Mouse (Mus musculus): ENCODE measurements at regions not wholly inside any gene's neighbourhood (a gene's known extent, or its start where the extent isn't known, plus 50 kb on each side); places are given as distances from the start of the nearest gene placed in this dataset.
"Not testable (repeated sequence)": the region's sequence is repeated elsewhere in the genome, so short reads cannot be mapped to it uniquely, and the experiment has no call there.

DNA sequence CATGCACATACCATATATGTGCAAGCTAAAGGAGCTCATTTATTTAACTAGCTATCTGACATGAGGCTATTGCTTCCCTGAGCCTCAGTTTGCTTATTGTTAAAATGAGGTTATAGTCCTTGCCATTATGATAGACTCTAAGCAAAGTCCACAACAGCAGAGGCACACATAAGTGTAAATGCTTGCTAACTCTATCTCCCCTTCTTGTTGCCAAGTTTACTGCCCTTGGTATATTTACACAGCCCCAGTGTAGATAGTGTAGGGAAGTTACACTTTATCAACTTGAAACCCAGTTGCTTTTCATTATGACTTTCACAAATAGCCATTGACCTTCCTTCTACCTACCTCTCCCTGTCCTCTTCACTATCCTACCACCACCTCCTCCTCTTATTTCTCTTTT is 782.6 kb upstream of the Agtr1b start:
- DNase-seq, result no peak

DNA sequence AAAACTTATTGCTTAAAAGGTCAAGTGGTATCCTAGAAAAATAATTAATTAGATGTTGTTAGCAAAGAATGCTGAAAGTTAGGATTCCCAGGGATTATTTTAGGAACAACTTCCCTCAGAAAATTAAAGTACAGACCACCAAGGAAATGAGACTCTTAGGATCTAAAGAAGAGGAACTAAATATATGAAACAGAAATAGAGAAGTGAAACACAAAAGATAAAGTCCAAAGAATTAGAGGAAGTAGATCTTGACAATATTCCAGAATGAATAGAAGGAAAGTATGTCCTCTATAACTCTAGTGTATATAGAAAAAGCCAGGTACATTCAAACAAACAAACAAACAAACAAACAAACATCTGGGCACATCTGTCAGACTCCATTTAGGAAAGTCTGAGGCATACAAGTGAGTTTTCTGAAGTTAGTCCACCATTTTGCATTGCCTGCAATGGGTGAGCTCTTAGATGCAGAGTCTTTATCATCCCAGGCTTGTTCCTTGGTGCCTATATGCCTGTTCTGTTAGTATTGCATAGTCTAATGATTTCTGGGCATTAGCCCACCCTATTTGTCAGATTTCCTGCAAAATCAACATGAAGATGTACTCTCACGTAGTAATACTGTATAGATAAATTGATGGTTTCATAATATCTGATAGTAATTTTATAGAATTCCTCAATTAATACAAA is 762.0 kb upstream of the Agtr1b start:
- no peak for DNase-seq

DNA sequence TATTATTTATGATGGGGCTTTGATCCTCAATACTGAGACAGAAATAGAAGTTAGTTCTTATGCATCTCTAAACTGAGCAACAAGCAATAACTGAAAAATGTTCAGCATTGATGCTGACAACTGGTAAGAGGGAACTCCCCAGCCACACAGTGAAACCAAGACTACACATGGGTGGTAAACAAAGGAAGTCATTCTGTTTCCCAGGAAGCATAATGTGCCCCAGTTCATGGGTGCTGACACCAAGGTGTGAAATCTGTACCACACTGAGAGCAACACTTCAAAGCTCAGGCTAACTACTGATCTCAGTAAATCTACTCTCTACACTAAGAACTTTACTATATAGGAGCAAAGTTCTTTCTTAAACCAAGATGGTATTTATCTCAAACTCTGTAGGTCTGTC is 759.2 kb upstream of the Agtr1b start:
- no peak for DNase-seq

DNA sequence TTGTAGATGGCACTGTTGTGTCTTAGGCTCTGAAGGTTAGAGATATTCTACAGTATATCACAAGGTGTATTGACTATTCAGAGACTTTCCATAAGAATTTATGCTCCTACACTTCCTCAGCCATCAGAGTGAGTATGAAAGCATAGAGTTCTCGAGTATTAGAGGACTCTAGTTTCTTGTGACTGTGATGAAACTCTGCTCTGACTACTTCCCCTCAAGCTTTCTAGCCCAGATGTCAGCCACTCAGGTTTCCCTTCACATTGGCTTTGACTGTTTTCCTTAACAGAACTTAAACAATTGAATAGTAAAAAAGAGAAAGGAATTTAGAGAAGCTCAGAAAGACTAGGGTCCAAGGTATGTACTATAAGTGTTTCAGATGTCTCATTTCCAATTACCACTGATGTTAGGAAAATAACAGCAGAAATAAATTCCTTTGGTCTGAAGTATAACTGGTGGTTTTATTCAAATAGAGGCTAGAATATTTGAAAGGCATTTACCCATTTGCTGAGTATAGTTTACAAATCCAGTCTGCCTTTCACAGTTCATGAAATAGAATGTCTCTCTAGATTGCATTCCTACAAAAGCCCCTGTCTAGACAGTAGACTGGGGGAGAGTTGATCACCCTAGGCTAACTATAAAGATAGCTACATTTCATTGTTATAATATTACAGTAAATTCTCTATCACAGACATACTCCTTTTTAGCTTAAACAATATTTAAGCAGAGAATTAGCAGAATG is 751.4 kb upstream of the Agtr1b start:
- no peak for DNase-seq

DNA sequence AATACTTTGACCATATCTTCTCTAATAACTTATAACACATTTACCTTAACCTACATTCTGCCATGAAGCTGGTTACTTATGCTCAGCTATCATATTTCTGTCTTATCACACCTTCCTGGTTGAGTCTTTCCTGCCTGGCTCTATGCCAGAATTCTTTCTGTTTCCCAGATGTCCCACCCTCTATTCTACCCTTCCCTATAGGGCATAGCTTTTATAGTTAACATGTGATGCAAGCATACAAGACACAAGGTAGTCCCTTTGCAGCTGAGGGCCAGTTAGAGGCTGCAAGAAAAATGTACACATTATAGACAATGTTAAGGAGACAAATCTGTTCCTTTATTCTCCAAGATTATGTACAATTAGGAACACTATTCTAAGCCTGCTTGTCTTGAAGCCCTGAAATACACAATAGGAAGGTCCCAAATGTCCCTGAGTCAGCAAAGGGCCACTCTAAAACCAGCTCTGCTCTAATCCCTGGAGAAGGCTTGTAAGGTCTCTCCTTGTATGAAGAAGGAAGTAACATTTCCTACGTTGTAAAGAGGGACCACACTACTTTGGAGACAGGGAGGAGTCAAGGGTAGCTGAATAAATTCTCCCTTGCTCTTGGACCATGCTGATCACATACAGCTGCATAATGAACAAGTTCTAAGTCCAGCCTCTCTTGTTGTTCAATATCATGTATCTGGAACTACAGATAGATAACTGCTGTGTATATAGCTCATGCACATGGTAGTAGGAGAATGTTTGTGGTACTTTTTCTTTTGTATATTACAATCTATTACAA is 745.0 kb upstream of the Agtr1b start:
- DNase-seq, result no peak

- no peak for DNase-seq
These were observed 723.2 kb upstream of the Agtr1b start for GRCm38 (mm10) chr3:21090206-21090605.

- DNase-seq, result no peak
These were observed 719.4 kb upstream of the Agtr1b start for GRCm38 (mm10) chr3:21086426-21086825.

DNA sequence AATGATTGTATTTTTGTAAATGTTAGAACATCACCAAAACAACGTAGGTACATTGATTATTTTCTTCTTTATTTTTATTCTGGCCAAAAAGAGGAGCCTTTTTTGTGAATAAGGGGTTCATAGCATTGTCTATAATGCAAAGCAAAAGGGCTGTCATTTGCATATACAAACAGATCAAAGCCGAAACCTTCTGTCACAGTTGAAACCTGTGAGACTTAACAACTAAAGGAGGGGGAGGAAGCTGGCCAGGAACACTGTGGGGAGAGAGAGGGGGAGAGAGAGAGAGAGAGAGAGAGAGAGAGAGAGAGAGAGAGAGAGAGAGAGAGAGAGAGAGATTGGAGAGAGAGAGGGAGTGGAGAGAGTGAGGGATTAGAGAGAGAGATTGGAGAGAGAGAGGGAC is 710.6 kb upstream of the Agtr1b start:
- no peak for DNase-seq

DNA sequence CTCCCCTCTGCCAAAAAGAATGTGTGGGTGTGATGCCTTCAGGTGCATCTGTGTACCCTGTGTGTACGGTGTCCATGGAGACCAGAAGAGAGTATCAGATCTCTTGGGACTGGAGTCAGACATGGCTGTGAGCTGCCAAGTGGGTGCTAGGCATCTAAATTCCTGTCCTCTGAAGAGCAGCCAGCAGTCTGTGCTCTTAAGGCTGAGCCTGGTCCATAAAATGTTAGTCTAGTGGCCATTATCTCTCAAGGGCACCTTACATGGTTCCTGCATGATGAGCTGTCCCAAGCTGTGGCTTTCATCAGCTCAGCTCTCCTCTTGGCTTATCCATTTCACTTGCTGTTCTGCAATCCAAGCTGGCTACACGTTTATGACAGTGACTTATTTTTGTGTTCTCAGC is 686.4 kb upstream of the Agtr1b start:
- DNase-seq, result not testable (repeated sequence)

DNA sequence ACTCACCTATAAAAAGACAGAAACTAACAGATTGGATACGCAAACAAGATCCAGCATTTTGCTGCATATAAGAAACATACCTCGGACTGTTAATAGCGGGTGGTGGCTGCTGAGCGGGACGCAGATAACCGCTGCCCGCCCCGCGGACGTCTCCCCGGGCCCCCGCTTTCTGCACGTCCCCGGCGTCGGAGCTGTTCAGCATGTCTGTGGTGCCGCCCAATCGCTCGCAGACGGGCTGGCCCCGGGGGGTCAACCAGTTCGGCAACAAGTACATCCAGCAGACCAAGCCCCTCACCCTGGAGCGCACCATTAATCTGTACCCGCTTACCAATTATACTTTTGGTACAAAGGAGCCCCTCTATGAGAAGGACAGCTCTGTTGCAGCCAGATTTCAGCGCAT is 682.4 kb upstream of the Agtr1b start:
- DNase-seq, result not testable (repeated sequence)

DNA sequence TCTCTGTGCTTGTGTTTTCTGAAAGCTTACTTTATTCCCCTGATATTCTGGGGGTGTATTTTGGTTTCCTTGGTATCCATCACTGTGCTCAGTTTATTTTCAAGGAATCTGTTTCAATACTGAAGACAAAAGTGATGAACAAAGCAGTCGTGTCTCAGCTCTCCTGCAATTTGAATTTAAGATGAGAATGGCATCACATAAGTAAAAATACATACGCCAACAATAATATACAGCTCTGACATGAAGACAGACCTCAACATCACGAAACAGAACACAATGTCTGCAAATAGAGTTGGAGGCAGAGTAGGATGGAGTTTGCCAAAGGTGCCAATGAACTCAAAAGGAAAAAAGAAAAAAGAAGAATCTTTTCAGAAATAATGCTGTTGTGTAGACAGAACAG is 679.0 kb upstream of the Agtr1b start:
- DNase-seq, result no peak

- DNase-seq, result no peak
These were observed 658.9 kb upstream of the Agtr1b start for GRCm38 (mm10) chr3:21025876-21026275.

DNA sequence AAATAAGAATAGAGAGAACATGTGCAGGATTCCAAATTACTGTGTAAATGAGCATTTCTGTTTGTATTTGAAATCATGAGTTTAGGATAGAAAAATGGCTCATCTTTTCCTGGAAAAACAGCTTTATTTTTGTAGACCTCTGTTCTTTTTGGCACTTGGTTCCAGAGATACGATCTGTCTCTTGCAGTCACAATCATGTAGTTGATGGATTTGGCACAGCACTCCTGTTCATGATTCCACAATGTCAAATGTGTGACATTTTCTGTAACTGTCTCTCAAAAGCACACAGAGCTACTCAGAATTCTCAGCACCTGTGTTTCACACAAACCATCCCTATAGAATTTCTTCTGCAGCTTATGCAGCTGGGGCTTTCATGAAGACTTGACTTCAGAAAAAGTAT is 654.0 kb upstream of the Agtr1b start:
- DNase-seq, result no peak

DNA sequence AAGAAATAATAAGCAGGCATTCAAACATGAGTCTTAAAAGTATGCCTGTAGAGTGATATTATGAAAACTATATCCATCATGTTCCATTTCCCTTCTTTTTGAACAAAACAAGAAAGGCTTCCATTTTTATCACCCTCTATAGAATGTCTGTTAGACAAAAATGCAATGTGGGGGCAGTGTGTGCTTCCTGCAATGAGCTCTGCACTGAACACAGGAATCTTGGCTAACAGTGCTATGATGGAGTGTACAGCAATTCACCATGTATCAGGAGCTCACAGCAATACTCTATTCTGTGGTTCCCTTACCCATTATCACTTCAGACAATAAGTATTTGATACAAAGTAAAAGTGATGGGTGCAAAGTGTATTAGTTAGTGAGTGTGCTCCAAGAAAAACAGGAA is 653.3 kb upstream of the Agtr1b start:
- no peak for DNase-seq

- no peak for DNase-seq
These were observed 642.7 kb upstream of the Agtr1b start for GRCm38 (mm10) chr3:21009650-21010049.

DNA sequence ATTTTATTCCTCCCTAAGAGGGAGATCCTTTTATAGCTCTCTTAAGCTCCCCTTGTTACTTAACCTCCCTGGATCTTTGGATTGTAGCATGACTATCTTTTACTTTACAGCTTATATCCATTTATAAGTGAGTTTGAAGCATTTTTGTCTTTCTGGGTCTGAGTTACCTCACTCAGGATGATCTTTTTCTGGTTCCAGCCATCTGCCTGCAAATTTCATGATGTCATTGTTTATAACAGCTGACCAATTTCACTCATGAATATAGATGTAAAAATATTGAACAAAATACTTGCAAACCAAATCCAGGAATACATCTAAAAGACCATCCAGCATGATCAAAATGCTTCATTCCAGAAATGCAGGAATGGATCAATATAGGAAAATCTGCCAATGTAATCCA is 631.3 kb upstream of the Agtr1b start:
- DNase-seq, result no peak

DNA sequence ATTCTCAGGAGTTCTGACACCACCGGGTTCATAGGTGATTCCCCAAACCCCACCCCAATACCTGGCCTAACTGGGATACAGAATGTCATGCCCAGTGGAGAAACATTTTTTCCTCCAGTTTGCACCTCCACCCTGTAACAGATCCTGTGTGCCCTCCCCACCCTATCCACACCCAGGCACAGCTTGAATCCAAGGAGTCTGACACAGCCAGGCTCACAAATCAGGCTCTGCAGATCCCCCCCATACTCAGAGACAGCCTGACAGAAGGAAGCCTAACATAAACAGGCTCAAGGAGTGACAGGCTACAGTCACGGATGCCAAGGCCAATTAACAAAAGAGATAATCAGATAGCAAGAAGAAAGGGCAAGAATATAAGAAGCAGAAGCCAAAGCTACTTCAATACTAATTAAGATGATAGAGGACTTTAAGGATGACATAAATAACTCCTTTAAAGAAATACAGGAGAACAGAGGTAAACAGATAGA is 622.6 kb upstream of the Agtr1b start:
- DNase-seq, result no peak

GRCm38 (mm10) chr3:20986942-20987341 is 620.0 kb upstream of the Agtr1b start:
- peak; percentile 9 for DNase-seq

- peak; percentile 35 for DNase-seq
These were observed 619.4 kb upstream of the Agtr1b start for GRCm38 (mm10) chr3:20986377-20986727.

DNA sequence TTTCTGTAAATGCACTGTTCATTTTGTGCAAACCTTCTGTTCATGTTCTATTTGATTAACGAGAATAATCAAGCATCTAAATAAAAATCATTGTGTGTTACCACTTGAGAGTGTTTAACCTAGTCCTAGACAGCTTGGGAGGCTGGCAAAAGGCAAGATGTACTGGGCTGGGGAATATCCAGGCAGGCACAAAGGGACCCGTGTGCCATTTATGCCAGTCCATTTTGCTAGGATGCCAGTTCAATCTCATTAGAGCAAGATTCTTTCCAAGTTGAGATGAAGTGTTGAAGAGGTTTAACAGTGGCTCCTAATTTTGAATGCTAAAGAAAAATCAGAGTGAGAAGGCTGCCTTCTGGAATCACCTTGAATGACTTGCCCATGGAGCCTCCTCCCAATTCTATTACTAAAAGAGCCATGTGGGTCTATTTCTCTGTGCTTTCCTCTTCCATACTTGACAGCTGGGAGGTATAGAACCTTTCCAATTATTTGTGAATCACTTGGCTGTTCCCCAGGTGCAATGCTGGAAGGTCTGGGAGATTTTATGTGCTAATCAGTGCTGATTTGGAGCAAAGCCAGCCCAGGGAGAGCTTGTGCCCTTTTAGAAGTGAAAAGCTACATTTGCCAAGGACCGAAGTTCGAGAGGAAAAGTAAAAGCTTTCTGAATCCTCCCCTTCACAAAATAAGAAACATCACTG is 618.9 kb upstream of the Agtr1b start:
- DNase-seq, result peak; percentile 52

GRCm38 (mm10) chr3:20984146-20984545 is 617.2 kb upstream of the Agtr1b start:
- DNase-seq, result no peak

DNA sequence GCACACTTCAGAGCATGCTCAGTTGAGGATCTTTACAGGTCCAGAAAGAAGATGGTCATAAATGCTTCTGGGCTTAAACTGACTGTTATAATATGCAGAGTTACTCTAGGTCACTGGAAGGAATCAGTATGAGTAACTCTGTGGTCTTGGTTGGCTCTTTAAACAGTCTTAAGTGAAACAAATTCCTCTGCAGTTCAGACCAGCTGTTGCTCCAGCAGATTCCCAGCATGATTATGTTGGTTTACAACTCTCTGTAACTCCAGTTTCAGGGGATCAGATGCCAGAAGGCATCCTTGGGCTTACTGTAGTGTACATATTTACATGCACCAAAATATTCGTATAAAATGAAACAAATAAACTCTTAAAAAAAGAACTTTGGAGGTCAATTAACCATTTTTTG is 606.1 kb upstream of the Agtr1b start:
- DNase-seq, result no peak

All from cerebellum, adult 11-12 months (tissue).